Mouse (Mus musculus) mesoderm, embryonic 11.5 days (tissue): ENCODE data around the gene Lhx4.

Experiments used
- DNase-seq: peaks from one replicate; pipeline ENCODE4 v3.0.0-alpha.2; 2012; ENCODE audit warnings: low read depth, low spot score

The Lhx4 gene

GRCm38 (mm10) chr1:155742411-155743363 is 8.8 kb downstream of the Lhx4 start:
- DNase-seq, result no peak

- DNase-seq, result peak; percentile 72
Measured at GRCm38 (mm10) chr1:155741988-155742387, 9.5 kb downstream of the Lhx4 start.

GRCm38 (mm10) chr1:155741378-155741945 is 10.0 kb downstream of the Lhx4 start:
- DNase-seq, result no peak

GRCm38 (mm10) chr1:155740622-155741377 is 10.7 kb downstream of the Lhx4 start:
- peak; percentile 68 for DNase-seq

- no peak for DNase-seq
Measured at GRCm38 (mm10) chr1:155737809-155738383, 13.6 kb downstream of the Lhx4 start.

GRCm38 (mm10) chr1:155737017-155737808 is 14.3 kb downstream of the Lhx4 start:
- no peak for DNase-seq

- no peak for DNase-seq
Measured at GRCm38 (mm10) chr1:155736096-155736825, 15.2 kb downstream of the Lhx4 start.

- DNase-seq, result no peak
Measured at GRCm38 (mm10) chr1:155731156-155731555, 20.3 kb downstream of the Lhx4 start.

- DNase-seq, result no peak
Measured at GRCm38 (mm10) chr1:155729113-155729795, 22.2 kb downstream of the Lhx4 start.

GRCm38 (mm10) chr1:155727830-155728229 is 23.7 kb downstream of the Lhx4 start:
- no peak for DNase-seq

GRCm38 (mm10) chr1:155725876-155726275 is 25.6 kb downstream of the Lhx4 start:
- no peak for DNase-seq

- DNase-seq, result no peak
Measured at GRCm38 (mm10) chr1:155724301-155724700, 27.2 kb downstream of the Lhx4 start.

GRCm38 (mm10) chr1:155722185-155722584 is 29.3 kb downstream of the Lhx4 start:
- DNase-seq, result peak; percentile 82

- DNase-seq, result peak; percentile 56
Measured at GRCm38 (mm10) chr1:155721443-155721842, 30.0 kb downstream of the Lhx4 start.

- no peak for DNase-seq
Measured at GRCm38 (mm10) chr1:155720006-155720405, 31.5 kb downstream of the Lhx4 start.

- no peak for DNase-seq
Measured at GRCm38 (mm10) chr1:155718851-155719250, 32.6 kb downstream of the Lhx4 start.

- no peak for DNase-seq
Measured at GRCm38 (mm10) chr1:155717301-155717700, 34.2 kb downstream of the Lhx4 start.

- no peak for DNase-seq
Measured at GRCm38 (mm10) chr1:155715366-155715765, 36.1 kb downstream of the Lhx4 start.

GRCm38 (mm10) chr1:155713306-155713705 is 38.2 kb downstream of the Lhx4 start:
- DNase-seq, result no peak

GRCm38 (mm10) chr1:155704182-155704581 is 47.3 kb downstream of the Lhx4 start:
- peak; percentile 24 for DNase-seq
